Mouse (Mus musculus): ENCODE data around the gene Neurl2. TPM values are rescaled to one million over a fixed set of nuclear protein-coding genes. Genes with fewer than 3 reads are reported as not detected.
A peak's percentile ranks its signal among the peaks of the same experiment; 100 is the strongest.

Gene Neurl2
- polyA plus RNA-seq, 2 experiments: 5.5 to 7.2 TPM

DNA sequence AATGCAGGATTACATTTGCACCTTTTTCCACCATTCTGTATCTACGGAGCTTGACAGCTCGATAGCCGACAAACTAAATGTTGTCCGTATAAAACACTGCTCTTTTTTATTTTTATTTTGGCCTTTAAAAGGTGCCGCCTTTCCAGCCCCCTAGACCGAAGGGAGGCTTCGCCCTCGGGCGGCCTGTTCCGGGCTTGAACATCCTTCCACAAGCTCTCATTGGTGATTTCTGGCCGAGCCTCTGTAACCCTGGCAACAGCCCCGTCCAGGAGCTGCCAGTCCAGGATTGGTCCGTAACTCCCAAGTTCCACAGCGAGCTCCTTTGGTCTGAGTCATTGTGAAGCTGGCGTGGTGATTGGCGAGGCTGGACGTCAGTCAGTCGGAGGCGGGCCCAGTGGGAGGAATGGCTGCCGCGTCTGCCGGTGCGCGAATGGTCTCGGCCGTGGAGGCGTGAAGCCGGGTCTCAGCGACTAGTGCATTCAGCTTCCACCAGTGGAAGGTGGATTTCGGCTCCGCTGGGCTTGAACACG is 10.6 kb downstream of the Neurl2 start, which contains the start of gene Zswim1:
Zswim1 (plus strand) TSS at position 51 of the 530 bp plus-strand sequence.
- under 1% methylated on average over 32 of the region's 32 CpGs for WGBS

DNA sequence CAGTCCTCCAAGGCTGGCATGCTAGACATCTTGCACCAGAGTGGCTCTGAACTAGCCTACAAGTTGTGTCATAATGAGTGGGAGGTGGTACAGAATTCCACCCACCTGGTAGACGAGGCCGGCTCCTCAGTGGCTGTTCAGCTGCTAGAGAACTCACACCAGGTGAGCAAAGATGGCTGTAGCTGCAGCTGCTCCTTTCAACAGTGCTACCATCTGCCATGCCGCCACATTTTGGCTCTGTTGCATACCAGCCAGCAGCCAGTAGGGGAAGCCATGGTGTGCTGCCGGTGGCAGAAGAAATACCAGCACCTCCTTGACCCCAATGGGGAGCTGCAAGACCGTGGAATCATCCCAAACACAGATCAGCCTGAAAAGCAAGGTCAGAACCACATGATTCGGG is 12.2 kb downstream of the Neurl2 start:
- ATAC-seq (ENCODE audit: low FRiP score, low read depth) (no peak), DNase-seq (ENCODE audit: low spot score) (no peak)
- no peak for TF ChIP-seq POLR2A (IDR thresholded peaks at IDR 0.05; ENCODE audit: borderline replicate concordance, extremely low read depth, insufficient read depth, insufficient read length)
- Histone ChIP-seq H3K36me3 (ENCODE audit: control insufficient read depth, insufficient read depth, low read length) (peaks cover 21% of the 10 kb centered on the region), H3K4me3 (replicated peaks; ENCODE audit: low read length) (no peak overlapping the region), H3K27ac (replicated peaks; ENCODE audit: low read depth, low read length) (no peak overlapping the region), H3K27me3 (ENCODE audit: control insufficient read depth, insufficient read depth, low read length) (no peaks in the 10 kb centered on the region), H3K9me3 (ENCODE audit: control insufficient read depth, low read length) (no peaks in the 10 kb centered on the region), H3K4me2 (replicated peaks; ENCODE audit: low read depth, low read length, severe bottlenecking) (no peak overlapping the region), H3K4me1 (ENCODE audit: control insufficient read depth, insufficient read depth, low read length) (peaks cover 6% of the 10 kb centered on the region; the same call in 1 of the 2 replicates), H3K9ac (ENCODE audit: low read depth, low read length, severe bottlenecking) (no peak overlapping the region)
- WGBS: 88% methylated on average over 6 of the region's 6 CpGs

More for the DNA sequence above, 10.6 kb downstream of the Neurl2 start, which contains the start of gene Zswim1:
- Histone ChIP-seq H3K9me3 (ENCODE audit: control insufficient read depth, low read length) (no peaks in the 10 kb centered on the region), H3K27me3 (ENCODE audit: control insufficient read depth, insufficient read depth, low read length) (no peaks in the 10 kb centered on the region), H3K4me1 (ENCODE audit: control insufficient read depth, insufficient read depth, low read length) (peaks cover 6% of the 10 kb centered on the region; the same call in 1 of the 2 replicates), H3K4me2 (replicated peaks; ENCODE audit: low read depth, low read length, severe bottlenecking) (peak within 1 kb of the TSS; percentile 66), H3K36me3 (ENCODE audit: control insufficient read depth, insufficient read depth, low read length) (peaks cover 37% of the 10 kb centered on the region), H3K27ac (replicated peaks; ENCODE audit: low read depth, low read length) (peak within 1 kb of the TSS; percentile 61), H3K4me3 (replicated peaks; ENCODE audit: low read length) (peak within 1 kb of the TSS; percentile 82), H3K9ac (ENCODE audit: low read depth, low read length, severe bottlenecking) (peak within 1 kb of the TSS; percentile 57)
- peak; percentile 69; the same call in 1 of the 2 replicates for TF ChIP-seq POLR2A (IDR thresholded peaks at IDR 0.05; ENCODE audit: borderline replicate concordance, extremely low read depth, insufficient read depth, insufficient read length)
- DNase-seq (ENCODE audit: low spot score) (peak; percentile 98), ATAC-seq (ENCODE audit: low FRiP score, low read depth) (peak; percentile 100)

DNA sequence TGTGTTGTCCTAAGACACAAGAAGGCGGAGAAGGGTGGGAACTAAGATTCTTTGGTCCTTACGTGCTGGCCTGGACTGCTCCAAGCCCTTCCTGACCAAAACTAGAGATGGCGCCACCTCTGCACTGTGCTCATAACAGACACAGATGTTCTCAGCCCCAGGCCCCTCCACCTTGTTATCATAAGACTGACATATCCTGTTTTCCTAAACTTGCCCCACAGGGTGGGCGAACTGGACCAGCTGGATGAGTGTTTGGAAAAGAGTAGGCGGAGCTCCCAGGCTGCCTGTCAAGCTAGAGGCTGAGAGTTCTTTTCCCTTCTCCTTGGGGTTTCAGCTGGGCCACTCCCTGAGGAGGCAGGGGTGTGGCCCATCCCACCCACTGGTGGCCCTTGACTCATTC is 15.6 kb downstream of the Neurl2 start:
- 68% methylated on average over 5 of the region's 5 CpGs for WGBS
- H3K4me3 ChIP-seq (replicated peaks; ENCODE audit: low read length): no peak overlapping the region
- 0 out of 2 replicates have a peak, but pooled peaks cover 2% of the 10 kb centered on the region for H3K4me1 ChIP-seq (ENCODE audit: control insufficient read depth, insufficient read depth, low read length)
- no peaks in the 10 kb centered on the region for H3K27me3 ChIP-seq (ENCODE audit: control insufficient read depth, insufficient read depth, low read length)
- no peak for TF ChIP-seq POLR2A (IDR thresholded peaks at IDR 0.05; ENCODE audit: borderline replicate concordance, extremely low read depth, insufficient read depth, insufficient read length)
- no peak overlapping the region for H3K9ac ChIP-seq (ENCODE audit: low read depth, low read length, severe bottlenecking)
- H3K4me2 ChIP-seq (replicated peaks; ENCODE audit: low read depth, low read length, severe bottlenecking): no peak overlapping the region
- no peak for ATAC-seq (ENCODE audit: low FRiP score, low read depth)
- H3K36me3 ChIP-seq (ENCODE audit: control insufficient read depth, insufficient read depth, low read length): peaks cover 11% of the 10 kb centered on the region; the same call in 1 of the 2 replicates
- DNase-seq (ENCODE audit: low spot score): peak; percentile 26
- no peak overlapping the region for H3K27ac ChIP-seq (replicated peaks; ENCODE audit: low read depth, low read length)
- H3K9me3 ChIP-seq (ENCODE audit: control insufficient read depth, low read length): no peaks in the 10 kb centered on the region

DNA sequence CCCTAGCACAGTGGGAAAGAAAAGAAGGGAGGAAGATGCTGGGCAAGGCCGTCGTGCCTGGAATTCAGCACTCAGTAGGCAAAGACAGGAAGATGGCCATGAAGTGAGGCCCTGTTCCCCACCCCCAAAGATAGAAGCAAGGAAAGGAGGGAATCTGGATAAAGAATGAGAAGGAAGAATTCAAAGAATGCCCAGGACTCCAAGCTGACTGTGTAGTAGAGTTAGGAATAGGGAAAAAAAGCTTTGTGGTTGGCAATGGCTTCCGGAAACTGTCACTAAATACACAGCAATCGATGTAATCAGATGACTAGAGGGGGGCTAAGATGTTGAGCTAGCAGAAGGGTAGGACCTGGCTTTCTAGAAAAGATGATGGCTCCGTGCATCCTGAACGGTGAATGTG is 16.1 kb downstream of the Neurl2 start:
- Histone ChIP-seq H3K9me3 (ENCODE audit: control insufficient read depth, low read length) (no peaks in the 10 kb centered on the region), H3K4me3 (replicated peaks; ENCODE audit: low read length) (no peak overlapping the region), H3K4me1 (ENCODE audit: control insufficient read depth, insufficient read depth, low read length) (no peaks in the 10 kb centered on the region), H3K9ac (ENCODE audit: low read depth, low read length, severe bottlenecking) (no peak overlapping the region), H3K27ac (replicated peaks; ENCODE audit: low read depth, low read length) (no peak overlapping the region), H3K4me2 (replicated peaks; ENCODE audit: low read depth, low read length, severe bottlenecking) (no peak overlapping the region), H3K27me3 (ENCODE audit: control insufficient read depth, insufficient read depth, low read length) (no peaks in the 10 kb centered on the region), H3K36me3 (ENCODE audit: control insufficient read depth, insufficient read depth, low read length) (peaks cover 13% of the 10 kb centered on the region; the same call in 1 of the 2 replicates)
- no peak for TF ChIP-seq POLR2A (IDR thresholded peaks at IDR 0.05; ENCODE audit: borderline replicate concordance, extremely low read depth, insufficient read depth, insufficient read length)
- ATAC-seq (ENCODE audit: low FRiP score, low read depth) (no peak), DNase-seq (ENCODE audit: low spot score) (no peak)
- 86% methylated on average over 6 of the region's 6 CpGs for WGBS

DNA sequence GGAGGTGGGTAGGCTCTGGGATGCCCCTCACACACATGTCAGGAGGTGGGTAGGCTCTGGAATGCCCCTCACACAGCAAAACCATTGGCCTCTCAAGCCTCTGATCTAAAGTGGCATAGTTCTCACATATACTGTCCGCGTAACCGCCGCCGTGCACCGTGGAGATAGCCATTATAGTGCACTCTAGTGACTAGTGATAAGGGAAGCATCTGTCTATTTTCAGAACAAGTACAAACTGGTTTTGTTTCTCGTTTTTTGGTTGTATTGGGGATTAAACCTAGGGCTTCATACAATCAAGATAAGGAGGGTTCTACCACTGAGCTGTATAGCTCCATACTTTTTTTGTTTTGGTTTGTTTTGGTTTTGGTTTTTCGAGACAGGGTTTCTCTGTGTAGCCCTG is 17.4 kb downstream of the Neurl2 start:
- H3K9ac ChIP-seq (ENCODE audit: low read depth, low read length, severe bottlenecking): no peak overlapping the region
- peaks cover 10% of the 10 kb centered on the region; the same call in 1 of the 2 replicates for H3K36me3 ChIP-seq (ENCODE audit: control insufficient read depth, insufficient read depth, low read length)
- no peaks in the 10 kb centered on the region for H3K9me3 ChIP-seq (ENCODE audit: control insufficient read depth, low read length)
- H3K4me1 ChIP-seq (ENCODE audit: control insufficient read depth, insufficient read depth, low read length): no peaks in the 10 kb centered on the region
- H3K27ac ChIP-seq (replicated peaks; ENCODE audit: low read depth, low read length): no peak overlapping the region
- TF ChIP-seq POLR2A (IDR thresholded peaks at IDR 0.05; ENCODE audit: borderline replicate concordance, extremely low read depth, insufficient read depth, insufficient read length): no peak
- H3K4me3 ChIP-seq (replicated peaks; ENCODE audit: low read length): no peak overlapping the region
- WGBS: 95% methylated on average over 8 of the region's 8 CpGs
- DNase-seq (ENCODE audit: low spot score) (no peak), ATAC-seq (ENCODE audit: low FRiP score, low read depth) (no peak)
- H3K4me2 ChIP-seq (replicated peaks; ENCODE audit: low read depth, low read length, severe bottlenecking): no peak overlapping the region
- H3K27me3 ChIP-seq (ENCODE audit: control insufficient read depth, insufficient read depth, low read length): no peaks in the 10 kb centered on the region
